ENCODE assay signal across 8 mouse cellular contexts in the genomic region with DNA sequence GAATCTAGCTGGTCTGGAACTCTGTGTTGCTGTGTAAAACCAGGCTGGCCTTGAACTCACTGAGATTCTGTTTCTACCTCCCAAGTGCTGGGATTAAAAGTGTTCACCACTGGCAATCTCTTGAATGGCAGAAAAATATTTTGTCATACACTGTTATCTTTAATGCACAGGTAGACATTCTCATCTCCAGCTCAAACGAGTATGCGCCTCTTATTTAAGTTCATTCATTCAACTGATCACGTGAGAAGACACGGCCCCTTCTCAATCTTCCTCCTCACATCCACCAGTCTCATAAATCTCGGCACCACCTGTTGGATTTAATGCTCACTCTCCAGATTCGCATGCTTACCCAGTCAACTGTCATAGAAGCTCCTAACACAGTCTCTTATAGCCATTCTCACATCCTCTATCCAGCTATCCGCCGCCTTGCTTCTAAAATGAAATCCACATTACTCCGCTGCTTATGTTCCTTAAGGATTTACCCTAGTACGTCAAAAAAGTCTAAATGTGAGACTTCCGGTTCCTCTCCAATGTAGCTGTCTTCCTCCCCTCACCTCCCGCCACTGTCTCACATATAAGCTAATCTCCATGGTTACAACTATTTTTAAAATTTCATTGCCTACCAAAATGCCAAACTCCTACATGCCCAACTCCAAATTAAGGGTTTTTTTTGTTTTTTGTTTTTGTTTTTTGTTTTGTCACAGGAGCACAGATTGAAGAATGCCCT. TPM values are rescaled to one million over a fixed set of nuclear protein-coding genes. Genes with fewer than 3 reads are reported as not detected.
DNase-seq lines count a peak whose midpoint lies in the region; ATAC-seq and TF ChIP-seq lines count a peak whose summit lies in the region.

No protein-coding gene starts in this region.

- peak overlapping the region; percentile 72 for H3K4me2 ChIP-seq in lung, embryonic 14.5 days
- peak overlapping the region; percentile 65 for H3K4me2 ChIP-seq in forebrain, embryonic 16.5 days (ENCODE audit: low read length)
- peak overlapping the region; percentile 90 for H3K4me2 ChIP-seq in liver, embryonic 16.5 days (ENCODE audit: low read depth, low read length)

- TF ChIP-seq CTCF in lung, embryonic 14.5 days (IDR thresholded peaks at IDR 0.05; ENCODE audit: low read depth): no peak

- ATAC-seq in cerebellum, adult (ENCODE audit: insufficient number of reproducible peaks, low FRiP score, low TSS enrichment): no peak
- no peak for ATAC-seq in lung, embryonic 14.5 days (ENCODE audit: insufficient read depth)
- no peak for ATAC-seq in forebrain, embryonic 16.5 days
- no peak for ATAC-seq in liver, embryonic 16.5 days (ENCODE audit: low read depth)

- peaks cover 17% of the 10 kb centered on the region for H3K36me3 ChIP-seq in lung, embryonic 14.5 days (ENCODE audit: insufficient read depth)
- no peaks in the 10 kb centered on the region; the same call in 1 of the 2 replicates for H3K36me3 ChIP-seq in forebrain, embryonic 16.5 days (ENCODE audit: control insufficient read depth, insufficient read depth)
- peaks cover 6% of the 10 kb centered on the region for H3K36me3 ChIP-seq in liver, embryonic 16.5 days (ENCODE audit: control insufficient read depth, insufficient read depth)

- WGBS in lung, embryonic 14.5 days: 26% methylated on average over 12 of the region's 12 CpGs
- WGBS in forebrain, embryonic 16.5 days: 32% methylated on average over 12 of the region's 12 CpGs
- 26% methylated on average over 12 of the region's 12 CpGs for WGBS in liver, embryonic 16.5 days (ENCODE audit: insufficient replicate concordance)

- peak overlapping the region; percentile 78 for H3K9ac ChIP-seq in lung, embryonic 14.5 days
- peak overlapping the region; percentile 83 for H3K9ac ChIP-seq in forebrain, embryonic 16.5 days (replicated peaks; ENCODE audit: low read depth, low read length)
- peak overlapping the region; percentile 85 for H3K9ac ChIP-seq in liver, embryonic 16.5 days (ENCODE audit: low read depth, low read length)

- peak; percentile 12 for DNase-seq in cerebellum, adult 11 months
- peak; percentile 23 for DNase-seq in lung, embryonic 14.5 days
- DNase-seq in lung, postnatal 25 days (ENCODE audit: low spot score): no peak
- DNase-seq in ovary, postnatal 10 days (ENCODE audit: low spot score): no peak
- no peak for DNase-seq in MN1 (ENCODE audit: low spot score)

- H3K27me3 ChIP-seq in lung, embryonic 14.5 days (ENCODE audit: insufficient read depth, low read length): no peaks in the 10 kb centered on the region
- H3K27me3 ChIP-seq in forebrain, embryonic 16.5 days (replicated peaks; ENCODE audit: control insufficient read depth, insufficient read depth, low read length): no peaks in the 10 kb centered on the region
- H3K27me3 ChIP-seq in liver, embryonic 16.5 days (ENCODE audit: control insufficient read depth, insufficient read depth, low read depth, low read length): no peaks in the 10 kb centered on the region

- H3K9me3 ChIP-seq in lung, embryonic 14.5 days (ENCODE audit: low read depth, low read length): no peaks in the 10 kb centered on the region
- no peaks in the 10 kb centered on the region for H3K9me3 ChIP-seq in forebrain, embryonic 16.5 days (ENCODE audit: control insufficient read depth, low read length)
- H3K9me3 ChIP-seq in liver, embryonic 16.5 days (replicated peaks; ENCODE audit: control insufficient read depth, low read length): no peaks in the 10 kb centered on the region

- H3K4me1 ChIP-seq in lung, embryonic 14.5 days (ENCODE audit: insufficient read depth): 0 out of 2 replicates have a peak, but pooled peaks cover 4% of the 10 kb centered on the region
- H3K4me1 ChIP-seq in forebrain, embryonic 16.5 days (replicated peaks; ENCODE audit: control insufficient read depth, insufficient read depth, low read length): peaks cover 7% of the 10 kb centered on the region
- peaks cover 18% of the 10 kb centered on the region for H3K4me1 ChIP-seq in liver, embryonic 16.5 days (ENCODE audit: control insufficient read depth, low read depth, low read length)

- peak overlapping the region; percentile 94 for H3K4me3 ChIP-seq in lung, embryonic 14.5 days (ENCODE audit: low read depth, low read length)
- peak overlapping the region; percentile 80 for H3K4me3 ChIP-seq in forebrain, embryonic 16.5 days (replicated peaks; ENCODE audit: low read length)
- peak overlapping the region; percentile 98 for H3K4me3 ChIP-seq in liver, embryonic 16.5 days (ENCODE audit: low read depth, low read length)

- H3K27ac ChIP-seq in lung, embryonic 14.5 days (ENCODE audit: low read depth): no peak overlapping the region
- H3K27ac ChIP-seq in forebrain, embryonic 16.5 days (ENCODE audit: low read length): no peak overlapping the region; the same call in 1 of the 2 replicates
- peak overlapping the region; percentile 94; the same call in 1 of the 2 replicates for H3K27ac ChIP-seq in liver, embryonic 16.5 days (ENCODE audit: low read length)

RNA-seq across cellular contexts. Expression of gene Vti1b, which starts 1.0 kb away (rescaled TPM):
- polyA plus RNA-seq in lung, embryonic 14.5 days (2014; fragmentation: Nextera tagmentation; extraction: Ambion mirVana): 77.5 and 79.6 TPM in 2 replicates
- 190 and 191 TPM in 2 replicates for polyA plus RNA-seq in forebrain, embryonic 16.5 days (2015; fragmentation: Nextera tagmentation; extraction: Ambion mirVana)
- polyA plus RNA-seq in liver, embryonic 16.5 days (2015; fragmentation: Nextera tagmentation; extraction: Ambion mirVana): 30.6 and 32.5 TPM in 2 replicates

RNA-seq across cellular contexts. Expression of gene Rdh11, which starts 20.7 kb away (rescaled TPM):
- 26.0 and 26.6 TPM in 2 replicates for polyA plus RNA-seq in lung, embryonic 14.5 days (2014; fragmentation: Nextera tagmentation; extraction: Ambion mirVana)
- 38.1 and 40.0 TPM in 2 replicates for polyA plus RNA-seq in forebrain, embryonic 16.5 days (2015; fragmentation: Nextera tagmentation; extraction: Ambion mirVana)
- polyA plus RNA-seq in liver, embryonic 16.5 days (2015; fragmentation: Nextera tagmentation; extraction: Ambion mirVana): 23.2 and 24.7 TPM in 2 replicates

RNA-seq across cellular contexts. Expression of gene Rdh12, which starts 37.3 kb away (rescaled TPM):
- polyA plus RNA-seq in lung, embryonic 14.5 days (2014; fragmentation: Nextera tagmentation; extraction: Ambion mirVana): 1.9 and 2.3 TPM in 2 replicates
- 0.77 and 1.4 TPM in 2 replicates for polyA plus RNA-seq in forebrain, embryonic 16.5 days (2015; fragmentation: Nextera tagmentation; extraction: Ambion mirVana)
- polyA plus RNA-seq in liver, embryonic 16.5 days (2015; fragmentation: Nextera tagmentation; extraction: Ambion mirVana): 1.5 and 2.0 TPM in 2 replicates

RNA-seq across cellular contexts. Expression of gene Arg2, which starts 40.9 kb away (rescaled TPM):
- polyA plus RNA-seq in lung, embryonic 14.5 days (2014; fragmentation: Nextera tagmentation; extraction: Ambion mirVana): 6.7 and 6.9 TPM in 2 replicates
- polyA plus RNA-seq in forebrain, embryonic 16.5 days (2015; fragmentation: Nextera tagmentation; extraction: Ambion mirVana): 13.2 and 17.6 TPM in 2 replicates
- polyA plus RNA-seq in liver, embryonic 16.5 days (2015; fragmentation: Nextera tagmentation; extraction: Ambion mirVana): 0.28 and 0.38 TPM in 2 replicates

Comparison
In these comparisons a context has a peak if more than half of its experiments do, and no peak if none do; other contexts are left out.
1. DNase-seq: peak in cerebellum, adult 11 months (single experiment) and lung, embryonic 14.5 days (single experiment); none in lung, postnatal 25 days (single experiment), ovary, postnatal 10 days (single experiment) and MN1 (single experiment).
2. Peak in every context shown above with its lines, with median percentiles within 50 percentile points of each other: H3K4me2 ChIP-seq, H3K4me3 ChIP-seq and H3K9ac ChIP-seq.